Mouse (Mus musculus): Measurements from ENCODE around the gene Pole2. TPM values are rescaled to one million over a fixed set of nuclear protein-coding genes. Genes with fewer than 3 reads are reported as not detected.
A peak's percentile ranks its signal among the peaks of the same experiment; 100 is the strongest.

The Pole2 gene
- total and polyA plus RNA-seq, 3 experiments, result 14.4 to 89.5 (median 18.0) TPM

DNA sequence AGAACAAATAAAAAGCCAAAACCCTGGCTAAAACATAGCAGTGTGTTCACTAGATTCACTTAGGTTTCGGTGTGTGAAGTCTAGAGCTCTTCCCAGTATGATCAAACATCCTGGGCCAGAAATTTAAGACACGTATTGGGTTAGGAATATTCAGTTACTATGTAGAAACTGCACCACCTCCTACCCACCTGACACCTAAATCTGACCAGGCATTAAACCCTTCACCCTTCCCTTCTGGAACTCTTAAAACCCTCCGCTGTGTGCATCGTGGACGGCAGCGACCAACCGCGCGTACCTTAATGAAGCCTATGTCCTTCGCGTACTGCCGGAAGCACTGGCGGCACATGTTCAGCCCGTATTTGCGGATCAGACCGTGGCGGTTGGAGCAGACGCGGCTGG lies 69.6 kb downstream of the Pole2 start:
- Histone ChIP-seq H3K9me3 (replicated peaks; ENCODE audit: insufficient read depth, low read length) (no peaks in the 10 kb centered on the region), H3K27ac (ENCODE audit: control insufficient read depth, low read depth, low read length) (peak overlapping the region; percentile 93), H3K36me3 (ENCODE audit: control insufficient read depth in 1 of 2, insufficient read depth in 2 of 2, low read length in 2 of 2) (peaks cover 8 to 18% of the 10 kb centered on the region in 2 experiments), H3K27me3 (ENCODE audit: control insufficient read depth in 1 of 2, insufficient read depth in 2 of 2, low read length in 2 of 2) (no peaks in the 10 kb centered on the region), H3K4me3 (ENCODE audit: control insufficient read depth in 1 of 2, insufficient read depth in 1 of 2, low read depth in 2 of 2, low read length in 2 of 2) (peak overlapping the region; percentile 87 to 100), H3K9ac (ENCODE audit: control insufficient read depth, low read depth, low read length, poor library complexity, severe bottlenecking) (peak overlapping the region; percentile 99), H3K79me2 (ENCODE audit: control insufficient read depth, insufficient read depth, low read length, poor library complexity) (peaks cover 11% of the 10 kb centered on the region), H3K4me1 (ENCODE audit: control insufficient read depth in 1 of 2, insufficient read depth in 2 of 2, low read length in 2 of 2) (peaks cover 0 to 11% of the 10 kb centered on the region in 2 experiments; a peak in 3 of 4 replicates)
- TF ChIP-seq JUND (IDR thresholded peaks at IDR 0.05; ENCODE audit: low read depth, low read length) (no peak), CHD1 (IDR thresholded peaks at IDR 0.05; ENCODE audit: low read depth, low read length) (peak; percentile 58)
- DNase-seq (ENCODE audit: low read depth, low spot score), result peak; percentile 55

DNA sequence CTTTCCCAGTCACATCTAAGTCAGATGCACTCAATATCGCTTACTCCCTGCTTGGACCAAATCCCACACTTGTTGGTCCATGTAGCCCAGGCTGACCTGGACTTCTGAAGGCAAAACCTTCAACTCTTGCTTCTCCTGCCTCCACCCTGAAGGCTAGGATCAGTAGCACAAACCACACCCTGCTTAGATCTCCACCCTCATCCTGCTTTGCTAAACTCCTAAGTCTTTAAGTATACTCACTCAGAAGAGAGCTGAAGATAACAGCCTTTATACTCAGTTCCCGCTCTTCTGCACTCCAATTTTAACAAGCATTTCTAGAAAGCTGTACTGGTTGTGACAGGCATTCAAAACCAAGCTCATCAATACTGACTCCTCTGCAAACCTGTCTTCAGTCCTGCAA lies 70.9 kb downstream of the Pole2 start:
- no peaks in the 10 kb centered on the region for H3K27me3 ChIP-seq (ENCODE audit: control insufficient read depth in 1 of 2, insufficient read depth in 2 of 2, low read length in 2 of 2)
- peaks cover 11% of the 10 kb centered on the region for H3K79me2 ChIP-seq (ENCODE audit: control insufficient read depth, insufficient read depth, low read length, poor library complexity)
- H3K9me3 ChIP-seq (replicated peaks; ENCODE audit: insufficient read depth, low read length), result no peaks in the 10 kb centered on the region
- H3K27ac ChIP-seq (ENCODE audit: control insufficient read depth, low read depth, low read length), result peak overlapping the region; percentile 93
- H3K4me1 ChIP-seq (ENCODE audit: control insufficient read depth in 1 of 2, insufficient read depth in 2 of 2, low read length in 2 of 2), result peaks cover 0 to 7% of the 10 kb centered on the region in 2 experiments; a peak in 3 of 4 replicates
- peaks cover 8 to 17% of the 10 kb centered on the region in 2 experiments for H3K36me3 ChIP-seq (ENCODE audit: control insufficient read depth in 1 of 2, insufficient read depth in 2 of 2, low read length in 2 of 2)
- no peak for DNase-seq (ENCODE audit: low read depth, low spot score)
- peak overlapping the region in 1 of 2 experiments; percentile 100; a peak in 2 of 4 replicates for H3K4me3 ChIP-seq (ENCODE audit: control insufficient read depth in 1 of 2, insufficient read depth in 1 of 2, low read depth in 2 of 2, low read length in 2 of 2)
- H3K9ac ChIP-seq (ENCODE audit: control insufficient read depth, low read depth, low read length, poor library complexity, severe bottlenecking), result peak overlapping the region; percentile 99
- no peak for TF ChIP-seq E2F4 (IDR thresholded peaks at IDR 0.05; ENCODE audit: borderline replicate concordance, low read depth, low read length)
- TF ChIP-seq POLR2A (IDR thresholded peaks at IDR 0.05; ENCODE audit: control insufficient read depth in 1 of 2, insufficient read depth in 1 of 2, low read depth in 1 of 2, low read length in 2 of 2, poor library complexity in 1 of 2), result peak; percentile 4 to 48; a peak in 2 of 4 replicates
- TF ChIP-seq TBP (IDR thresholded peaks at IDR 0.05; ENCODE audit: low read depth, low read length), result 0 out of 2 replicates have a peak, but pooled peaks have one; percentile 5
- TF ChIP-seq ETS1 (IDR thresholded peaks at IDR 0.05; ENCODE audit: low read depth, low read length), result no peak
- no peak for TF ChIP-seq NRF1 (IDR thresholded peaks at IDR 0.05; ENCODE audit: insufficient read depth, low read depth, low read length, poor library complexity, severe bottlenecking)
- no peak for TF ChIP-seq MYC (IDR thresholded peaks at IDR 0.05; ENCODE audit: low read depth, low read length)
- no peak for TF ChIP-seq TAL1 (IDR thresholded peaks at IDR 0.05; ENCODE audit: low read length)
- TF ChIP-seq ZKSCAN1 (IDR thresholded peaks at IDR 0.05; ENCODE audit: low read depth, low read length), result no peak
- no peak for TF ChIP-seq BHLHE40 (IDR thresholded peaks at IDR 0.05; ENCODE audit: borderline replicate concordance, low read depth, low read length)
- TF ChIP-seq JUND (IDR thresholded peaks at IDR 0.05; ENCODE audit: low read depth, low read length), result no peak
- TF ChIP-seq MXI1 (IDR thresholded peaks at IDR 0.05; ENCODE audit: low read depth, low read length), result no peak
- TF ChIP-seq MEF2A (IDR thresholded peaks at IDR 0.05; ENCODE audit: extremely low read depth, insufficient replicate concordance, low read depth, low read length, poor library complexity, severe bottlenecking), result no peak
- no peak for TF ChIP-seq NELFE (IDR thresholded peaks at IDR 0.05; ENCODE audit: low read depth, low read length)
- no peak for TF ChIP-seq GABPA (IDR thresholded peaks at IDR 0.05; ENCODE audit: low read depth, low read length)
- no peak for TF ChIP-seq RAD21 (IDR thresholded peaks at IDR 0.05; ENCODE audit: low read depth, low read length)
- TF ChIP-seq CHD1 (IDR thresholded peaks at IDR 0.05; ENCODE audit: low read depth, low read length), result 0 out of 2 replicates have a peak, but pooled peaks have one; percentile 34
- TF ChIP-seq MAX (IDR thresholded peaks at IDR 0.05; ENCODE audit: low read length), result no peak
- no peak for TF ChIP-seq ZC3H11A (IDR thresholded peaks at IDR 0.05; ENCODE audit: low read depth, low read length)
- TF ChIP-seq USF2 (IDR thresholded peaks at IDR 0.05; ENCODE audit: borderline replicate concordance in 1 of 2, insufficient read depth in 1 of 2, low read depth in 1 of 2, low read length in 2 of 2), result no peak; a peak in 1 of 4 replicates
- no peak for TF ChIP-seq CHD2 (IDR thresholded peaks at IDR 0.05; ENCODE audit: low read length)
- TF ChIP-seq SMC3 (IDR thresholded peaks at IDR 0.05; ENCODE audit: low read depth, low read length), result no peak
- no peak for TF ChIP-seq SIN3A (IDR thresholded peaks at IDR 0.05; ENCODE audit: low read length)
- no peak for TF ChIP-seq MYB (IDR thresholded peaks at IDR 0.05; ENCODE audit: low read depth, low read length)
- no peak for TF ChIP-seq ELF1 (IDR thresholded peaks at IDR 0.05; ENCODE audit: low read depth, low read length)
- no peak for TF ChIP-seq ZMIZ1 (IDR thresholded peaks at IDR 0.05; ENCODE audit: low read depth, low read length)
- TF ChIP-seq UBTF (IDR thresholded peaks at IDR 0.05; ENCODE audit: borderline replicate concordance, insufficient read depth, low read depth, low read length), result no peak
- TF ChIP-seq USF1 (IDR thresholded peaks at IDR 0.05; ENCODE audit: low read depth, low read length), result no peak
- peak; percentile 20; the same call in 1 of the 2 replicates for TF ChIP-seq POLR2AphosphoS2 (IDR thresholded peaks at IDR 0.05; ENCODE audit: low read length)
- TF ChIP-seq MAZ (IDR thresholded peaks at IDR 0.05; ENCODE audit: low read depth, low read length), result no peak
- TF ChIP-seq ZNF384 (IDR thresholded peaks at IDR 0.05; ENCODE audit: low read depth, low read length), result no peak
- TF ChIP-seq MAFK (IDR thresholded peaks at IDR 0.05; ENCODE audit: borderline replicate concordance, low read depth, low read length), result no peak

All from MEL (cell line).